Mouse (Mus musculus) lung, postnatal 0 days (tissue): ENCODE measurements around the gene Ptprh.

ENCODE experiments used
- CTCF ChIP-seq: IDR thresholded peaks from 2 replicates; pipeline ENCODE4 v1.5.1; 2016; ENCODE audit warnings: antibody characterized with exemption, mild to moderate bottlenecking
- EP300 ChIP-seq: IDR thresholded peaks from 2 replicates; pipeline ENCODE4 v1.6.1; 2016; ENCODE audit warnings: antibody characterized with exemption, mild to moderate bottlenecking, control low read depth

DNA sequence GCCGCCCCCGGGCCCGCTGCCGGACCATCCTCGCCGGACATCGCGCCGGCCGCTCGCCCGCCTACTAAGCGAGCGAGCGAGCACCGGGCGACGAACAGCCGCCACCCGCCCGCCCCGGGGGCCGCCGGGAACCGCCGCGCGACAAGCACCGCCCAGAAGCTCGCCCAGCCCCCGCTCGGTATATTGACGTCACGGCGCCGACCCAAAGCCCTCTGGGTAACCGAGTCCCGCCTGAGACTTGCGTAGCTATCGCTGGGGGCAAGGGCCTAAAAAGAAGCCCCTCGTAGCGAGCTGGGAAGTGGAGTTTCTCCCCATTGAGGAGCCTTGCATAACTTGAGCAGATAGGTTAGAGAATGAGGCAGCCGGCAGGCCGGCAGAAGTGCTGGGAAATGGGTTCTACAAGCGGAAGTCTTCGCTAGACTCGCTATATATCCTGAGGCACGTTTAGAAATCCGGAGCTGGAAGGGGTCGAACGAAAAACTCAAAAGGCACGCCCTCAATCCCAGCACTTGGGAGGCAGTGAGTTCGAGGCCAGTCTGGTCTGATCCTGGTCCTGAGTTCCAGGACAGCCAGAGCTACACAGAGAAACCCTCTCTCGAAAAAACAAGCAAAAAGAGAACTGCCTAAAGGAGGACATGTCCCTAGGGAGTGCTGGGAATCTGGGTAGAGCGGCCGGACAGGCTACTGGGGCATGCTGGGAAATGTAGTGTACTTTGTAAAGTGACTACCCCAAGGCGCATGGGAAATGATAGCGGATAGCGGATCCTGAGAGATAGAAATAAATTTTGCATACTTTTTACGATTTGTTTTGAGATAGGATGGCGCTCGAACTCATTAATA is 102.1 kb downstream of the Ptprh start, which contains the start of gene Ppp1r12c:
- TF ChIP-seq CTCF, result no peak
- peak; percentile 22; the same call in 1 of the 2 replicates for TF ChIP-seq EP300
